Mouse (Mus musculus) myocyte (in vitro differentiated cells): Measurements from ENCODE around the gene Gm10577. TPM values are rescaled to one million over a fixed set of nuclear protein-coding genes. Genes with fewer than 3 reads are reported as not detected.

ENCODE experiments used
- H3K27me3 ChIP-seq: one replicate; pipeline ENCODE4 v1.6.1; 2011; ENCODE audit not compliant: control insufficient read depth, insufficient read depth, insufficient read length
- H3K36me3 ChIP-seq: one replicate; pipeline ENCODE4 v1.6.1; 2011; ENCODE audit not compliant: control insufficient read depth, insufficient read depth
- H3K4me2 ChIP-seq: one replicate; pipeline ENCODE4 v1.6.1; 2011; ENCODE audit warnings: low read depth, control low read depth
- H3K4me3 ChIP-seq: one replicate; pipeline ENCODE4 v1.5.1; 2011; ENCODE audit warnings: mild to moderate bottlenecking, control low read depth, moderate library complexity
- H3K79me2 ChIP-seq: one replicate; pipeline ENCODE4 v1.6.1; 2011; ENCODE audit not compliant: control insufficient read depth, insufficient read depth
- H3ac ChIP-seq: one replicate; pipeline ENCODE4 v1.6.1; 2011; ENCODE audit not compliant: control insufficient read depth, insufficient read length
- CEBPB ChIP-seq: IDR thresholded peaks from 2 replicates; pipeline ENCODE4 v1.6.1; 2011; ENCODE audit warnings: mild to moderate bottlenecking, moderate library complexity; ENCODE audit not compliant: poor library complexity, insufficient read depth, severe bottlenecking
- E2F4 ChIP-seq: IDR thresholded peaks from one replicate; pipeline ENCODE4 v1.6.1; 2011; ENCODE audit warnings: mild to moderate bottlenecking, control low read depth, moderate library complexity; ENCODE audit not compliant: insufficient read depth
- MAX ChIP-seq: IDR thresholded peaks from one replicate; pipeline ENCODE4 v1.6.1; 2011; ENCODE audit warnings: low read depth, mild to moderate bottlenecking, control low read depth
- MYOD1 ChIP-seq, 3 experiments: IDR thresholded peaks; one replicate each; pipeline ENCODE4 v1.6.1; 2011; ENCODE audit warnings: control low read depth in 2 of 3, low read depth in 2 of 3, mild to moderate bottlenecking in 2 of 3, moderate library complexity in 1 of 3; ENCODE audit not compliant: insufficient read length in 2 of 3, control insufficient read depth in 1 of 3
- MYOG ChIP-seq, 3 experiments: IDR thresholded peaks; one replicate each; pipeline ENCODE4 v1.6.1; 2011; ENCODE audit warnings: control low read depth in 2 of 3, low read depth in 2 of 3, mild to moderate bottlenecking in 2 of 3; ENCODE audit not compliant: insufficient read length in 2 of 3, control insufficient read depth in 1 of 3, insufficient read depth in 1 of 3
- POLR2A ChIP-seq: IDR thresholded peaks from one replicate; pipeline ENCODE4 v1.6.1; 2011; ENCODE audit warnings: low read depth, mild to moderate bottlenecking, control low read depth, moderate library complexity; ENCODE audit not compliant: insufficient read length
- POLR2AphosphoS2 ChIP-seq: IDR thresholded peaks from one replicate; pipeline ENCODE4 v1.6.1; 2011; ENCODE audit warnings: low read depth, control low read depth; ENCODE audit not compliant: insufficient read length
- REST ChIP-seq: IDR thresholded peaks from one replicate; pipeline ENCODE4 v1.6.1; 2011; ENCODE audit warnings: mild to moderate bottlenecking, control low read depth, moderate library complexity; ENCODE audit not compliant: insufficient read depth, insufficient read length
- SRF ChIP-seq: IDR thresholded peaks from one replicate; pipeline ENCODE4 v1.6.1; 2011; ENCODE audit warnings: low read depth; ENCODE audit not compliant: control insufficient read depth, insufficient read length
- TCF12 ChIP-seq: IDR thresholded peaks from one replicate; pipeline ENCODE4 v1.6.1; 2011; ENCODE audit warnings: mild to moderate bottlenecking, control low read depth; ENCODE audit not compliant: poor library complexity, insufficient read depth, severe bottlenecking
- TCF3 ChIP-seq: IDR thresholded peaks from one replicate; pipeline ENCODE4 v1.6.1; 2011; ENCODE audit warnings: low read depth, control low read depth; ENCODE audit not compliant: insufficient read length
- USF1 ChIP-seq: IDR thresholded peaks from one replicate; pipeline ENCODE4 v1.6.1; 2011; ENCODE audit warnings: low read depth, mild to moderate bottlenecking, control low read depth, moderate library complexity
- polyA plus RNA-seq: library from polyadenylated mRNA; unstranded; fragments of >200 nt; fragmentation: generic; extraction: Trizol; gene quantifications from one replicate; pipeline ENCODE4 v1.2.1, GENCODE M21; 2012; ENCODE audit warnings: missing spikeins

The Gm10577 gene
- polyA plus RNA-seq: not detected

DNA sequence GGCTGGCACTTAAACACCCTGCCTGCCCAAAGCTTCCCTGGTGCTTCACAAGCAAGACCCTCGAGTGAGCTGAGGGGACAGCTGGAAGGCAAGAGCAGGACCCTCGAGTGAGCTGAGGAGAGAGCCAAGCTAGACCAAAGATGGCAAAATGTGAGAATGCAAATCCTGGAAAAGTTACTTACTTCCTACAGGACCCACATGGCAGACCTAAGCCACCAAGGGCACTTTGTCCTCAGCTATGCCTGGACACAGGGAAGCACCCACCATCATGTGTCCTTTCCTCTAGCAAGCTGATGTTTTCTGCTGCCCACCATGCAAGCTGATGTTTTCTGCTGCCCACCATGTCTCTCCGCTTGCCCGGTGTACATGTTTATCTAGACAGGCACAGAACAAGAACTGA, at the start of gene Gm10577:
Gene Gm10577, minus strand, starts transcription at position 101 of the 400 bp plus-strand sequence.
- H3K4me2 ChIP-seq: no peak within 1 kb of the TSS
- H3ac ChIP-seq: no peak within 1 kb of the TSS
- H3K27me3 ChIP-seq: no peaks in the 10 kb centered on the region
- H3K79me2 ChIP-seq: no peaks in the 10 kb centered on the region
- no peak within 1 kb of the TSS for H3K4me3 ChIP-seq
- TF ChIP-seq TCF12 (no peak), REST (no peak), MAX (no peak), E2F4 (no peak), USF1 (no peak), POLR2AphosphoS2 (no peak), MYOD1 (IDR thresholded peaks at IDR 0.05; ENCODE audit: control insufficient read depth in 1 of 3, insufficient read length in 2 of 3, low read depth in 2 of 3) (no peak), POLR2A (no peak), MYOG (IDR thresholded peaks at IDR 0.05; ENCODE audit: control insufficient read depth in 1 of 3, insufficient read depth in 1 of 3, insufficient read length in 2 of 3, low read depth in 2 of 3) (no peak), TCF3 (no peak), CEBPB (no peak), SRF (no peak)
- no peaks in the 10 kb centered on the region for H3K36me3 ChIP-seq

- Histone ChIP-seq H3ac (no peak overlapping the region), H3K79me2 (no peaks in the 10 kb centered on the region), H3K4me2 (no peak overlapping the region), H3K4me3 (no peak overlapping the region), H3K36me3 (no peaks in the 10 kb centered on the region), H3K27me3 (peaks cover 19% of the 10 kb centered on the region)
- TF ChIP-seq POLR2AphosphoS2: no peak
- TF ChIP-seq TCF12: no peak
- no peak for TF ChIP-seq MAX
- no peak for TF ChIP-seq REST
Observed at GRCm38 (mm10) chr4:101069154-101069971, 48.9 kb upstream of the Gm10577 start.

DNA sequence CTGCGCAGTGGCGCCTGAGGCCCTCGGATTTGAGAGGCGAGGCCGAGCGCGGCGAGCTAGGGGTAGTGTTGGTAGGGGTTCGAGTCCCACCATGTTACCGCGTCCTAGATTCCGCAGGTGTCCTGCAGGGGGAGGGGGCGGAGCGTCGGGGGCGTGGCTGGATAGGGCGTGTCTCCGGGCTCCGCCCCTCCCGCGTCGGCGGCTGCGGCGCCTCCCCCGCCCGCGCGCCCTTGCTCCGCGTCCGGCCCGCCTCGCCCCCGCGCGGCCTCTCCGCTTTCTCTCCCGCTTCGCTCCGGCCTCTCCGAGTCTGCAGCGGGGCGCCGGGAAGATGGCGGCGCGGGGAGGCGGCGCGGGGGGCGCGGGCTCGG, 48.3 kb upstream of the Gm10577 start, which contains the start of gene Raver2:
Gene Raver2, plus strand, starts transcription at position 198 of the 368 bp plus-strand sequence.
- Histone ChIP-seq H3K36me3 (no peaks in the 10 kb centered on the region), H3ac (no peak within 1 kb of the TSS), H3K27me3 (peaks cover 19% of the 10 kb centered on the region), H3K4me3 (no peak within 1 kb of the TSS), H3K4me2 (no peak within 1 kb of the TSS), H3K79me2 (no peaks in the 10 kb centered on the region)
- no peak for TF ChIP-seq TCF12
- no peak for TF ChIP-seq POLR2A
- TF ChIP-seq USF1: no peak
- no peak for TF ChIP-seq CEBPB
- TF ChIP-seq SRF: no peak
- no peak for TF ChIP-seq REST

DNA sequence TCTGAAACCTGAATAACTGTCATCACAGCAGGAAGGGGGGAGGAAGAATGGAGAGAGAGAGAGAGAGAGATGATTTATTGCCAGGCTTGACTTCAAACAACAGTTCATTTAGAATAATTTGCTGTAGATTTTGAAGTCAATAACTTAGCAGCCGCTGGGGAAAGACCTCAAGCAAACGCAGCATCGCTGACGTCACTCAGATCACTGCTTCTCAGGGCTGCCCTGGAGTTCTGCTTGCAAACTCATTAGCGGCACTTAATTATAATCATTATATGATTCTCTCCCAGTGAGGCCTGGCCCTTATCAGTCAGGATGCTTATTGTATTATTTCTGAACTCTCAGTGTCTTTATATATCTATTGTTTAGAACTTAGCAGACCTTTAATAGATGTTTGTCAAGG, 45.9 kb upstream of the Gm10577 start:
- H3K36me3 ChIP-seq: no peaks in the 10 kb centered on the region
- TF ChIP-seq E2F4 (no peak), MYOG (IDR thresholded peaks at IDR 0.05; ENCODE audit: control insufficient read depth in 1 of 3, insufficient read depth in 1 of 3, insufficient read length in 2 of 3, low read depth in 2 of 3) (no peak), POLR2A (no peak), POLR2AphosphoS2 (no peak), REST (no peak), MAX (no peak), CEBPB (no peak), MYOD1 (IDR thresholded peaks at IDR 0.05; ENCODE audit: control insufficient read depth in 1 of 3, insufficient read length in 2 of 3, low read depth in 2 of 3) (no peak), USF1 (no peak), TCF3 (no peak), SRF (no peak), TCF12 (no peak)
- H3K4me3 ChIP-seq: no peak overlapping the region
- no peaks in the 10 kb centered on the region for H3K79me2 ChIP-seq
- peaks cover 19% of the 10 kb centered on the region for H3K27me3 ChIP-seq
- no peak overlapping the region for H3K4me2 ChIP-seq
- H3ac ChIP-seq: no peak overlapping the region

- TF ChIP-seq TCF3 (no peak), CEBPB (no peak), SRF (no peak), MAX (no peak), E2F4 (no peak), TCF12 (no peak), POLR2AphosphoS2 (no peak), REST (no peak), USF1 (no peak), MYOD1 (IDR thresholded peaks at IDR 0.05; ENCODE audit: control insufficient read depth in 1 of 3, insufficient read length in 2 of 3, low read depth in 2 of 3) (no peak), POLR2A (no peak), MYOG (IDR thresholded peaks at IDR 0.05; ENCODE audit: control insufficient read depth in 1 of 3, insufficient read depth in 1 of 3, insufficient read length in 2 of 3, low read depth in 2 of 3) (no peak)
- no peak overlapping the region for H3K4me3 ChIP-seq
- no peaks in the 10 kb centered on the region for H3K36me3 ChIP-seq
- no peak overlapping the region for H3K4me2 ChIP-seq
- no peaks in the 10 kb centered on the region for H3K27me3 ChIP-seq
- no peaks in the 10 kb centered on the region for H3K79me2 ChIP-seq
- H3ac ChIP-seq: no peak overlapping the region
Observed at GRCm38 (mm10) chr4:101062146-101062545, 41.6 kb upstream of the Gm10577 start.
